Mouse (Mus musculus) left cerebral cortex, postnatal 36 days (tissue): ENCODE results near the gene Dlgap4. TPM values are rescaled to one million over a fixed set of nuclear protein-coding genes. Genes with fewer than 3 reads are reported as not detected.

Experiments used
- DNase-seq, 2 experiments: peaks; one replicate each; pipeline ENCODE4 v3.0.0; 2021 to 2022; ENCODE audit warnings: low spot score in 2 of 2, mixed read lengths in 1 of 2
- intact Hi-C: fragments of 180-260 bp; cut with DNase I; formaldehyde crosslinking; loops from one replicate; pipeline ENCODE4 v1.15.1; 2025
- total RNA-seq, 2 experiments: library from RNA; stranded (reverse); gene quantifications; 2 replicates each; pipeline ENCODE4 v1.2.3; 2021

The Dlgap4 gene
- 100 to 1,000 TPM; 224 to 241 TPM for total RNA-seq

DNA sequence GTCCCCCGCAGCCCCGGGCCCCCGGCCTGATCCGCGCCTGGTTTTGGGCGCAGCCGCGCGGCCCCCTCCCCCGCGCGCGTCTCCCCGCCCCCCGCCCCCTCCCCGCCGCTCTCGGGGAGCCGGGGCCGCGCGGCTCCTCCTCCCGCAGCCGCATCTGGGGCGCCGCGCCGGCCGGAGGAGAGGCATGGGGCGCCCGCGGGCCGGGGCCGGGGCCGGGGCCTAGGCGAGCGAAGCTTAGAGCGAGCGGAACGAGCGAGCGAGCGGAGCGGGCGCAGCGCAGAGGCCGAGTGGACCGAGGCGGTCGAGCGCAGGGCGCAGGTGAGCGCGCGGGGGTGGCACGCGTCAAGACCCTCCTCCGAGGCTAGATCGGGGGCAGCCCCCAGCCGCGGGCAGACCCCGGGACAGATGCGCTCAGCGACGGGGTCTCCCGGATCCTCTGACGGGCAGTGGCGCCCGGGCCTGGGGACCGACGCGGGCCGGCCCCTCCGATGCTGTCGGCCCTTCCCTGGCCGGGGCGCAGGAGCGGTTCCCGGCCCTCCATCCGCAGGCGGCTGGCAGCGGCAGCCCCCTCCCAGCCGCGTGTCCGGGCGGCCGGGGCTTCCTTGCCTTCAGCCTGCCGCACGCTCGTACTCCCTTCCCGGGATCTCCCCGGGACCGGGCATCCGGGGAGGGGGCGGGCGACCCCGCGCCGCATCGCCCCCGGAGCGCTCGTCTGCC, at the start of gene Dlgap4:
Gene Dlgap4, plus strand, starts transcription at position 165 of the 717 bp plus-strand sequence.
- DNase-seq = peak; percentile 37 to 72
- intact Hi-C loops = loop anchor here (2.0 to 5.0 kb wide), 3 partner anchors 29 to 91 kb away; no protein-coding TSS in a partner anchor

DNA sequence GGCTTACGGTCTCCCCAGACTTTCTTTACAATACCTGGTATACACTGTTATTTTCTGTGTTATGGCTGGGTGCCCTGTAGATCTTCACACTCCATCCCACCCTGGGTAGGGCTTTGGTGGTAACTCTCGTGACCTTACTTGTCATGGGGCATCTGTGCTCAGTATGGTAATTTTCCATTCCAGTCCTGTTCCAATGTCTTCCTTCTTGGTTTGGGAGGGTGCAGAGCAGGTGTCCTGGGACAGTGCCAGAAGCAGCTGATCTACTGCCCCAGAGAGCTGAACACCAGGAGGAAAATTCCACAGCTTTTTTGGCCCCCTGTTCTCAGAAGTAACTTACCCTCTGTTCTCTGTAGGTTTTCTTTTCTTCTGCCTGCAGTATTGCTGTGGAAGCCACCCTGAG, 47.0 kb upstream of the Dlgap4 start:
- intact Hi-C loops = no loop called here
- no peak for DNase-seq

DNA sequence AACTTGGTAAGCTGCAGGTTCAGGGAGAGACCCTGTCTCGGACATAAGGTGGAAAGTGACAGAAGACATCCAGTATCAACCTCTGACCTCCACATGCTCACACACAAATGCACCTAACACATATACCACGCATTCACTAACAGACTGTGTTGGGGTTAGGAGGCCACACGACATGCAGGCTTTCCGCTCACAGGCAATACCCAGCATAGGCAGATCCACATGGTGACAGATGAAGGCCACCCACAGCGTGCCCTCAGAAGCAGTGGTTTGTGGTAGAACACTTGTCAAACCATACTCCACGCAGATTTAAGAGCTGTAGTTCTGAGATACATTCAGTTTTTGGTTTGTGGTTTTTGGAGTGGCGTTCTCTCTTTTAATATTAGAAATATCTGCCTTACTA, 44.9 kb upstream of the Dlgap4 start:
- intact Hi-C loops = no loop called here
- no peak for DNase-seq

DNA sequence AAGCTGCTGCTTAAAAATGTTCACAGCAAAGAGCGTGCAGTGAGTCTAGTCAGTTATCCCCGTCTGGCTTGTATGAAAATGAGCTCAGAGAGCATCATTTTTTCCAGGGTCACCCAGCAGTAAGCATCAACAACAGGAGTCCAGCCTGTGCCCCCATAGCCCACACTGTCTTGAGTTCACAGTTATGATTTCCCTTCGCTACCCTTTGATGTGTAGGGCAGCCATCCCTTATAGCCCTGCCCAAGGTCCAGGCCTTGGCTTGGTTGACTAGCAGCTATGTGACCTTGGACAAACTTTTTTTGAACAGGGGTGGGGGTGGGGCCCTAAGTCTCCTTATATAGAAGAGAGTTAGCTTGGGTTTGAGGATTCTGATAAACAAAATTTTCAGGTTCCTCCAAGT, 44.2 kb upstream of the Dlgap4 start:
- intact Hi-C loops = no loop called here

DNA sequence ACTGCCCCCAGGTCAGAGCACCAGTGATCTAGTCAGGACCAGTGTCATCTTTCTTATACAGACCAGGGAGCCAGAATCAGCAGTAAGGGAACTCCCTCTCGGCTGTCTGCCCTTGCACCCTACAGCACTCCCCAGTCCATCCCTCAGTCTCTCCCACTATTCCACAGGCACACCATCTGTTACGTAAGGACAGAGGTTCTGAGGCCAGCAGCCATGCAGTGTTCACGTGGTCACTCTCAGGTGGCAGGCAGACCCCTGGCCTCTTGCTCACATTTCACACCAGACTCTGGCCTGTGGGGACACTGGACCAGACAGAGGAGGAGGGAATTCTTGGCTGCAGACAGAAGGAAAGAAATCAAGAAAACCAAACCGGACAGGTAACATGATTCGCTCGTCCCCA, 42.0 kb upstream of the Dlgap4 start:
- intact Hi-C loops = no loop called here
- no peak for DNase-seq

More for the DNA sequence above, 44.2 kb upstream of the Dlgap4 start:
- DNase-seq = no peak

DNA sequence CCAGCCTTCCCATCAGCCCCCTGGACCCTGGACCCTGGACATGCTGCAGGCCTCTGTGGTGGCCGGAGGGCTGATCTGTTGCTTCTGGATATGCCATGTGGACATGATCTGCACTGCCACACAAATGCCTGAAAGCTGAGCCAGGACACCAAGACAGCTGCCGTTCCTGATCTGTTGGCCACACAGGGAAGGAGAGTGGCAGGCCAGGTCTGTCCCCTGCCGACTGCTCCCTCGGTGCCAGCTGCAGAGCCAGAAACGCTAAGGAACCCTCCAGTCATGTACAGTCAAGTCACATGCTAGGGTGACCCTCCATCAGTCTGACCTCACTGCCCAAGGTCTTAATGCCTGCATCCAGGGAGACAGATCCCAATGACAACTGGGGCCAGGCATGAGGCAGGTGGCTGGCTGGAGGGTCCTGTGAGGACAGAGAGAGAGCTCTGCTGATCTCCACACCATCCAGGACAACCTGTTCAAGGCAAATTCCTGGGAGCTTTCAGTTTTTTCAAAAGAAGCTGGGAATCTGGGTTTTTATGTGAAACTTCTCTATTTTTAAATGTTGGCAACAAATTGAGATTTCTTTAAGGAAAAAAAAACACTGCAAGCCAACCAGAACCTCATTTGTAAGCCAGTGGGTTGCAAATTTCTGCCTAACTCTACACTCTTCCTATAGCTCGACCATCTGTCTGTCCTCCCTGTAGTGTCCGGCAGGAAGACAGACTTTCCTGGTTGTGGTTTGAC, 36.5 kb upstream of the Dlgap4 start:
- DNase-seq = no peak
- intact Hi-C loops = no loop called here

DNA sequence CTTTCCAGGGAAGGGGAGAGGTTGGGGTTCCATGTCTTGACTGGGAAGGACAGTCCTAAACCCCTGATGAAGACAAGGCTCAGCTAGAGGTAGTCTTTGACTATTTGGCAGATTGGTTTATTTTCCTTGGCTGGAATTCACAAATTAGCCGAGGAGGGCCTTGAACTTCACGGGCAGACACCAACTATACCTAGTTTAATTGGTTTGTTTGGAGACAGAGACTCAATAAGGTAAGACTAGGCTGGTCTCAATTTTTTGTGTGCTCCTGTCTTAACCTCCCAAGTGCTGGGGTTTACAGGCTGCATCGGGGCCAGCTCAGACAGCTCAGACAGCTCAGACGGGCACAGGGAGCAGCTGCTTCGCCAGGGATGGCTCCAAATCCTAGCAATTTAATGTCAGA, 33.0 kb upstream of the Dlgap4 start:
- DNase-seq = no peak
- intact Hi-C loops = no loop called here

DNA sequence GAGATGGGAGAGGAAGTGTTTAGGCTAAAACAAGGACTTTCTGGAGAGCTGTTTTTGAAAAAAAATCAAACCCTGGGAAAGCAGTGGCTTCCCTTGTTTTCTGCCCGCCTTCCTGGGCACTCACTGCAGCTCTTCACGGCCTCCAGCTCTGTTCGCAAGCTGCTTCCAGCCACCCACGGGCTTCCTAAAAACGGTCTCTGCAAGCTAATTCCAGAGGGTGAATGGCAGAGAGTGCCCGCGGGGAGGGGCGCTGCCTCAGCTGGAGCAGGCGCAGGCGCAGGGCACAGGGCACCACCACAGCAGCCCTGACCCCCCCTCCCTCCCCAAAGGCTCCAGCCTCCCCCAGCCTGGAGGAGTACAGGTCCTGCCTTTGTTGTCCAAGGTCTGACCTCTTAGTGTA, 32.3 kb upstream of the Dlgap4 start:
- intact Hi-C loops = no loop called here
- DNase-seq = peak; percentile 87 to 89

DNA sequence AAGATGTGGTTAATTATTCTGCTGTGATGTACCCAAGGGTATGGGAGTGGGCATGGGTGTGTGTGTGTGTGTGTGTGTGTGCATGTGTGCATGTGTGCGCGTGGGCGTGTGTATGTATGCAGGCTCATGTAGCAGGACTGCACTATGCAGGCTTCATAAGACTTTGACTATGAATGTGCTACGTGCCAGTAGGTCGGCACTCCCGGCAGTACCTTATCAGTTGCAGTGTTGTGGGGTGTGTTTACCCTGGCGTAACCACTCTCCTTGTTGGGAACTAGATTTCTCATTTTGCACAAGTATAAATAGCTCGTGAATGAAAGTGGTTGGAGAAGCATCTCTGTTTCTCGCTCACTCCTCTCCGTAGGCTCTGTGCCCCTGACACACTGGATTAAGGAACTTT, 30.6 kb upstream of the Dlgap4 start:
- intact Hi-C loops = no loop called here

DNA sequence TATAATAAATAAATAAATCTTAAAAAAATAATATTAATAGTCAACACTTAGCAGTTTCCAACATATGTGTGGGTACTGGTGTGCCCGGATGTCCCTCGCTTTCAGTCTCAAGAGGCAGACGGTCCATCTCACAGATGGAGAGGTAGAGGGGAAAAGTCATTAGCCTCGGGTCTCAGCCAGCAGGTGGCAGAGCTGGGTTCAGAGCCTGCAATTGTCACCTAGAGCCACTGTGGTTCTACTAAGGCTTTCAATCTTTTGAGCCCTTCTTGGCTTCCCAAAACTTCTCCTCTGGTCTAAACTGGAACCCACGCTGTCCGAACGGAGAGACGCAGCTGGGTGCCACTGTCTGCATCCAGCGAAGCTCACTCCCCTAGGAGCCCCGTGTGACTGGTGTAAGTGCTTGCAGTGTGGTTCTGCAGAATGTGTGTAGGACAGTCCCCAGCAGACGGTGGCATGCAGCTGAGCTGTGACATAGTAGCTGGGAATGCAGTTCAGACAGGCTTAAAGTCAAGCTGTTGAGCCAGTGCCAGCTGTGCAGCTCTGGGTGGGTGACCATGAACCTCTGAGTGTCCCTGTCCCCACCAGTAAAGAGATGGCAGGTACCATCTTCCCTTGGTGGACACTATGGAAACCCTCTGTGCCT, 29.2 kb upstream of the Dlgap4 start:
- DNase-seq = peak; percentile 28 to 39
- intact Hi-C loops = loop anchor here (2.0 kb wide), 1 partner anchor 29 kb away; the partner anchor contains the start of gene Dlgap4

More for the DNA sequence above, 30.6 kb upstream of the Dlgap4 start:
- DNase-seq = no peak

DNA sequence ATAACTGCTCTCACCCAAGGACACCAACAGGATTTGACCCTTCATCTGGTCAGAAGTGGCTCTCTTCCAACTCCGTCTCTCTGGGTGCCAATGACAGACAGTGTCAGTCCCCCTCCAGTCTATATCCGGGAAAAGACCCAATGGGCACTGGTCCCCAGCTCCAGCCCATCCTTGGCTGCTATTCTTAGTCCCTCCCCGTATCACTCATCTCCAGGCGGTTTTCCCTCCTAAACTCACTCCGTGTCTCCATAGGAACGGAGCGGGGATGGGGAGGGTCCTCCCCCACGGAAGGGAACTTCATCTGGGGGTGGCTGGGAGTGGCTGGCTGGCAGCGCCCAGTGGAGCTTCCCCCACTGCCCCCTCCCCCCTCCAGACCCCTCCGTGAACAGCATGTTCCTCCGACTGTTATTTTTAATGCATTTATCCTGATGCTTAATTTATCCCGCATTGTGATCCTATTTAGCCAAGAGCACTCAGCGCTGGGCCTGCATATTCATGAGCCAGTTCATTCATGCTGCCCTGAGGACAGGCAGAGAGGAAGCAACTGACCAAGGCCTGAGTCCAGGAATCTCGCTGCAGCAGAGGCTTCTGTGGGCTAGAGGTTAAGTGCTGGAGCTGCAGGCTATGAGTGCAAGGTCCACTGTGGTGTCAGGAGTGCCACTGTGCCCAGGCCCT, 28.6 kb upstream of the Dlgap4 start:
- intact Hi-C loops = loop anchor here (2.0 kb wide), 1 partner anchor 28 kb away; the partner anchor contains the start of gene Dlgap4
- peak; percentile 55 to 62 for DNase-seq

DNA sequence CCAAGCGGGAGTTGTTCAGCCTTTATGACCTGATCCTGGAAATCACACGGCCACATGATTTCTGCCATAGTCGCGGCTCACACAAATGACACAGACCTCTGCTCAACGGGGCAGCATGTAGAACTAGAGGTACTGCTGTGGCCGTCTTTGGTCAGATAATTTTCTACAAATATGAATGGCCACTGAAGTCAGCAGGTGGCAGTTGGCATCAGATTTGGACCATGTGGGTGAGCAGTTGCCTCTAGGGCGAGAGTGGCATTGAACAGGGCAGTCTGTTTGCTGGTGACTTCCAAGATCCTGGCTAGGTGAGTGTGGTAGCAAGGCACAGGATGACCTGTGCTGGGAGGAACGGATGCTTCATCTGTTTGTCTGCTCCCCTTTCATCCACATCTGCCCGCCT, 24.0 kb upstream of the Dlgap4 start:
- intact Hi-C loops = no loop called here
- DNase-seq = no peak

DNA sequence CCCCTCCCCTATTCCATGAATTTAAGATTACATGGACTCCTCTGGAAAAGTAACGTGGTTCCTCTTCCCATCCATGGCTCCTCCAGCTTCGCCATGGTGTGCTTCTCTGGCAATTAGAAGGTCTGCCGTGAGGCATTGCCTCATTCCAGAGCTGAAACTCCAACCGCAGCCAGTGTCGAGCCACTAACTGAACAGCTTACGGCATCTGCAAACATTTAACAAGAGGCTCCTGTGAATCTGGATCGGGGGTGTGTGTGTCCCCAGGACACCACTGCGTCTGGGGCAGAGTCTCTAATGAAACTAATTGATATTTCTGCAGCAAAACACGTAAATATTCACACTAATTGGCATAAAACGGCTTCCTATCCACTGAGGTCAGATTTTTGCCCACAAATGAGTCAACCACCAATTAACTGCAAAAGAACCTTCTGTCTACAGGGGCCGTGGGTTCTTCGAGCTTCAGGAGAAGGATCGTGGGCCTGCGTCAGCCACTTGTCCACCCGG, 18.5 kb upstream of the Dlgap4 start:
- intact Hi-C loops = no loop called here
- no peak for DNase-seq

DNA sequence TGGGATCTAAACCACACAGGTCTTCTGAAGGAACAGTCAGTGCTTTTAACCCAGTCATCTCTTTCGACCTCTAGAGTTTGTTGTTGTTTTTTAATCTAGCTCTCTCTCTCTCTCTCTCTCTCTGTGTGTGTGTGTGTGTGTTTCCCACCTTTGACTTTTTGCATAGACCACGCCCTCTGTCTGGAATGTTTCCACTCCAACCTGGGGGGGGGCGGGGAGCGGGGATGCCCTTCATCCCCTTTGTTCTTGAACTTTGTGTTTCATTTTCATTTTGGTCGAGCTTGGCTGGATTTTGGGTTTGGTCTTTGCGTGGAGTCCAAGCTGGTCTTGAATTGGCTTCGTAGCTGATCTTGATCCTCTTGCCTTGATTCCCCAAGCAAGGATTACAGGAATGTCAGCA, 10.9 kb upstream of the Dlgap4 start:
- no peak for DNase-seq
- intact Hi-C loops = no loop called here

DNA sequence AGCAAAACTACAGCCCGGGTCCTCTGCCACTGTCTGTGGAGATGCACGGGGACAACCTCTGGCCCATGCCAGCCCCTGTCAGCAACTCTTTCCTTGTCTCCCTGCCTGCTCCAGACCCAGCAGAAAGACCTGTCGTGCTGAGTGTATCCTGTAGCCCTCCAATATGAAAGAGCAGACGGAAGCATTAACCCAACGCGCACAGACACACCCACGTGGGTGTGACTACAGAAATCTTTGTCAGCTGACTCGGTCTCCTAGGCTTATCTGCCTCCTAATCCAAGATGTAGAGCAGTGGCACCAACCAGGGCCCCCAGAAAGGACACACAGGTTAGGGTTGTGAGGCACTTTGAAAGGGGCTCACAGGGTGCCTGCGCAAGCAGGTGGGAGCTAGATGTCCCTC, 9.8 kb upstream of the Dlgap4 start:
- intact Hi-C loops = no loop called here
- no peak for DNase-seq

DNA sequence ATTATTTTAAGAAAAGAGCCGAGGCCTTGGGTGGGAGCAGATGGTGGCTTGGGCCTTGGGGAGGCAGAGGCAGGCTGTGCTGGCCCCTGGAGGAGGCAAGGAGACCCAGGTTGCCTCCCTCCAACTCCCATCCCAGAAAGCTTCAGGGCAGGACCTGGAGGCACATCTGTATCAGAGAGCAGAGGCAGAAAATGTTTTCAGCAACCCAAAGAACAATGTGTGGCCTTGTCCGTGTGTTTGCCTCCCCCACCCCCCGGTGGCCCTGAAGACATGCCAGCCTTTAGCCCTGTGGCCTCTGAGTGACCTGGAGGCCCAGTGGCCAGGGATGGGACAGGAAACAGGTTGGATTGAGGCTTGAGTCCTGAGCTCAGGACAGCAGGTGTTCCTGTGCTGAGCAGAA, 8.4 kb upstream of the Dlgap4 start:
- intact Hi-C loops = no loop called here
- no peak for DNase-seq

DNA sequence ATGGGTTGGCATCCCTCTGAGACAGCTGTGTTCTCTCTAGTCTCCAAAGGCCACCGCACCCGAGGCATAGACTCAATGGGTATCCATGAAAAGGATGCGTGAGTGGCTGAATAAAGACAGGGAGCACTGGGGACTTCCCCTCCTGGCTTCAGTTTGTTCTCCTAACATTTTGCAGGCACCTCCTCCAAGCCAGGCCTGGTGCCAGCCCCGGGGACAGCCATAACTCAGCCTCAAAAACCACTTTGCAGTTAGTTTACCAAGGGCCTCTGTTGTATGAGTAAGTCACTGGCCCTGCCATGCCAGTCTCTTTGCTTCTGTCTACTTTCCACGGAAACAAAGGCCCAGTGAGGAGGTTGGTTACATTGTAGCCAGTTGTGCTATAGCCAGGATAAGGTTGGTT, 7.5 kb upstream of the Dlgap4 start:
- intact Hi-C loops = no loop called here
- DNase-seq = no peak

DNA sequence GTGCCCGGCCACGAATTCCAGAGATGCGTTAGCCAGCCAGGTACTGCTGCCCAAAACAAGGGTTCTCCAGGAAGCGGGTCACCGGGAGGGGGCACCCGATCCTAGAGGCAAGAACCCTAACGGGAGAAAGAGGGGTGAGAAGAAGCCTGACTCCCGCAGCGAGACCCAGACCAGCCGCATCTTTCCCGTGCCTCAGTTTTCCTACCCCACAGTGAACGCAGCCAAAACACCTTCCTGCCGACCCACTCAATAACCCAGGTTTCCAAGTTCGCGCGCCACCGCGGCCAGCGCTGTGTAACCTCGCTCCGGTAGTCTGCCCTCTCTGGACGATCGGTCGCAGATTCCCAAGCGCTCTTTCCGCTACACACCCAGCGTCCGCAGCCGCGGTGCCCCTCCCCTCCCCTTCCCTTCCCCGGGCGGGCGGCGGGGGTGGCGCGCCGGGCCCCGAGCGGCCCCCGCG, 394 bp upstream of the Dlgap4 start:
- peak; percentile 78 to 84 for DNase-seq
- intact Hi-C loops = loop anchor here (2.0 to 5.0 kb wide), 3 partner anchors 28 to 92 kb away; no protein-coding TSS in a partner anchor

DNA sequence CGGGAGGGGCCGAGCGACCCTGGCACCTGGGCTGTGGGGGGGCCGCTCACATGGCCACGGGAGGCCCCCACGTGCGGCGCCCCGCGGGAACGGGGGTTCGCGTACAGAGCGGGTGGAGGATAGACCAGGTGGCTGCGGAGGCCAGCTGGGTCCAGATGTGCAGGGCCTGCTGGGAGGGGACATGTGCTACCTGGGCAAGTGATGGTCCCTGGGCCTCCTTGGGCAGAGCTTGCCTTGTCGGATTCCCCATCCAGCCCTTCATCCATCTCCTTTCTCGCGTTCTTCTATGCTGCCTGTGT, 702 bp downstream of the Dlgap4 start:
- intact Hi-C loops = loop anchor here (5.0 kb wide), 1 partner anchor 53 kb away; no protein-coding TSS in a partner anchor
- DNase-seq = peak; percentile 30 to 55
